Mouse (Mus musculus) testis, adult 2 months (tissue): ENCODE measurements at regions not wholly inside any gene's neighbourhood (a gene's known extent, or its start where the extent isn't known, plus 50 kb on each side); places are given as distances from the start of the nearest gene placed in this dataset.
"Not testable (repeated sequence)": the region's sequence is repeated elsewhere in the genome, so short reads cannot be mapped to it uniquely, and the experiment has no call there.

ENCODE experiments used
- H3K27ac ChIP-seq: fragments of 200-500 bp; 2 replicates; pipeline ENCODE4 v1.5.1; 2012; ENCODE audit warnings: low read depth, low read length; ENCODE audit not compliant: control insufficient read depth, insufficient read depth
- H3K27me3 ChIP-seq: fragments of 200-500 bp; 2 replicates; pipeline ENCODE4 v1.6.1; 2012; ENCODE audit warnings: mild to moderate bottlenecking, low read length, moderate library complexity; ENCODE audit not compliant: control insufficient read depth, insufficient read depth
- H3K36me3 ChIP-seq: fragments of 200-500 bp; 2 replicates; pipeline ENCODE4 v1.6.1; 2012; ENCODE audit warnings: mild to moderate bottlenecking, low read length; ENCODE audit not compliant: control insufficient read depth, insufficient read depth
- H3K4me1 ChIP-seq: fragments of 200-500 bp; 2 replicates; pipeline ENCODE4 v1.6.1; 2012; ENCODE audit warnings: low read length; ENCODE audit not compliant: control insufficient read depth, insufficient read depth
- H3K4me3 ChIP-seq: fragments of 200-500 bp; 2 replicates; pipeline ENCODE4 v1.5.1; 2012; ENCODE audit warnings: low read depth, mild to moderate bottlenecking, low read length, moderate library complexity, mixed read lengths; ENCODE audit not compliant: control insufficient read depth

DNA sequence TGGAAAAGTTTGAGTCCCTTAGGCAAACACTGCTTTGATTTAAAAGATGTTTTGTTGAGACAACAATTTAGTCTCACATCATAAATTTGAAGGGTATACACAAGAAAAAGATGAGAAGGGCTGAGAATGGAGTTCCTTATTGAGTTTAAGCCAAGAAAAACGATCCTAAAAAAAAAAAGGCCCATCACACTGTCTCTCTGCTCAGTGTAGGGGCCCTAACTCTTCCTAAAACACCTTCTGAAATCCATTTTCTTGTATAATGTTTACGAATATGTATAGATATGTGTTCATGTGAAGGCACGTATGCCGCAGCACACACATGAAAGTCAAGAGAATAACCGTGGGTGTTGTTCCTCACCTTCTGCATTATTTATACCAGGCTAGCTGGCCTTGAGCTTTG, 62.7 kb upstream of the Dynlt1c start:
- not testable (repeated sequence) for H3K4me1 ChIP-seq, H3K36me3 ChIP-seq, H3K27me3 ChIP-seq, H3K4me3 ChIP-seq, H3K27ac ChIP-seq

DNA sequence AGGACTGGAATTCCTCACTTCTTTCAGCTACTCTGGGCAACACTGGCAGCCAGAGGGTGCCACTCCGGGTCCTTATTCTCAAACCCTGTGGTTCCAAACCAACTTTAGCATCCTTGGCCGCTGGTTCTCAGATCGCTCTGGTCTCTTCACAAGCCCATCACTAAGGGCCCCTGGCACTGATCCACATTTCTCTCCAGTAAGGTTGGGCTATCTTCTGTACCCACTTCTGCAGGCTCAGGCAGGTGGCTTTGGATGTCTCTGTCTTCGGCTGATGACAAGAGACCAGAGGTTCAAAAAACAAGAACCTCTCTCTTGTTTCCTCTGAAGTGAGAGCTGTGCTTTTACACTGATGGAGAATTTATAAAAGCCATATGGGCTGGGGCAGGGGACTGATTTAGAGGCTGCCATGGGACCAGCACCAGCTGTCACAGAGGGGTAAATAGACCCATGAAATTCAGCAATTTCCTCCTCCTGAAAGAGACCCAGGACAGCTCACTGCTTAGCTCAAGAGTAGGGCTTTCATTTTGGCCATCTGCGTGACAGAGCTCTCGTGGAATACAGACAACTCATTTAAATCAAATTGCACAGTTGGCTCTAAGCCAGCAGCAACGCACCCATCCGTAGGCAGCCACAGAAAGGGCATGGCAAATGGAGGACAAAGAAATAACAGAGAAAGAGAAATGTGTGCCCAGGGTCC, 54.3 kb upstream of the Dynlt1c start:
- not testable (repeated sequence) for H3K27me3 ChIP-seq, H3K4me3 ChIP-seq, H3K27ac ChIP-seq, H3K36me3 ChIP-seq, H3K4me1 ChIP-seq

DNA sequence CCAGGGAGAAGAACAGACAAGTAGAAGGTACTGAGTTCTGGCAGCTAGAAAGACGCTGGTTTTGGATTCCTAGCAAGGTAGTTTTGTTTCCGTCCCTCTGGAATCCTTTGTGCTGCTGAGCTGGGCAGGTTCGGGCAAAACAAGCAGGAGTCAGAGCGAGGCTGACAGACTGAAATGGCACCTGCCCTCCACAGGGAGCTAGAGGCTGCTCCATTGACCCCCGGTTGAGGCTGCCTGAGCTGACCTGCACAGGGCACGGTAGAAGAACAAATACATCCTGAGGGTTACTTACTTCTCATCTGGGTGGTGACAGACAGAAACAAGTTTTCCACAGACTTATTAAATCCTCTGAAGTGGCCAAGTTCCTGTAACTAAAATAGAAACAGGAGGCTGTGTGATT, 53.5 kb upstream of the Dynlt1c start:
- H3K36me3 ChIP-seq, H3K4me1 ChIP-seq, H3K27me3 ChIP-seq, H3K27ac ChIP-seq, H3K4me3 ChIP-seq: not testable (repeated sequence)
